Mouse (Mus musculus) heart, embryonic 10.5 days (tissue): ENCODE measurements at regions not wholly inside any gene's neighbourhood (a gene's known extent, or its start where the extent isn't known, plus 50 kb on each side); places are given as distances from the start of the nearest gene placed in this dataset.
A peak's percentile ranks its signal among the peaks of the same experiment; 100 is the strongest.

Experiments
- DNase-seq: peaks from one replicate; pipeline ENCODE4 v3.0.0-alpha.2; 2017; ENCODE audit warnings: low spot score
- H3K27ac ChIP-seq: fragments of 300-500 bp; sonication (generic); 2 replicates; pipeline ENCODE4 v1.5.1; 2016; ENCODE audit warnings: mild to moderate bottlenecking
- H3K27me3 ChIP-seq: fragments of 300-500 bp; sonication (generic); 2 replicates; pipeline ENCODE4 v1.6.1; 2016; ENCODE audit warnings: mild to moderate bottlenecking; ENCODE audit not compliant: poor library complexity, insufficient read depth, severe bottlenecking
- H3K36me3 ChIP-seq: fragments of 300-500 bp; sonication (generic); 2 replicates; pipeline ENCODE4 v1.6.1; 2016; ENCODE audit warnings: mild to moderate bottlenecking, moderate library complexity
- H3K4me1 ChIP-seq: fragments of 300-500 bp; sonication (generic); 2 replicates; pipeline ENCODE4 v1.6.1; 2016; ENCODE audit warnings: mild to moderate bottlenecking
- H3K4me3 ChIP-seq: fragments of 300-500 bp; sonication (generic); 2 replicates; pipeline ENCODE4 v1.5.1; 2016; ENCODE audit warnings: mild to moderate bottlenecking, moderate library complexity
- H3K9me3 ChIP-seq: fragments of 300-500 bp; sonication (generic); 2 replicates; pipeline ENCODE4 v1.6.1; 2016; ENCODE audit warnings: mild to moderate bottlenecking, moderate library complexity
- WGBS: fragments of 180-500 bp; shearing (Covaris S2); methylation state at CpG from one replicate; pipeline ENCODE4 v1.1.7; 2016; 5-methylcytosine and 5-hydroxymethylcytosine counted together

GRCm38 (mm10) chr9:46636261-46637010 lies 316.6 kb upstream of the 4931429L15Rik start:
- DNase-seq = no peak
- Histone ChIP-seq H3K27me3 (no peaks in the 10 kb centered on the region), H3K4me1 (no peaks in the 10 kb centered on the region), H3K36me3 (no peaks in the 10 kb centered on the region), H3K4me3 (no peak overlapping the region), H3K9me3 (no peaks in the 10 kb centered on the region), H3K27ac (no peak overlapping the region)
- WGBS = 68% methylated on average over 8 of the region's 8 CpGs

- Histone ChIP-seq H3K27me3 (no peaks in the 10 kb centered on the region), H3K4me1 (no peaks in the 10 kb centered on the region), H3K27ac (no peak overlapping the region), H3K36me3 (no peaks in the 10 kb centered on the region), H3K9me3 (no peaks in the 10 kb centered on the region), H3K4me3 (no peak overlapping the region)
- 73% methylated on average over 4 of the region's 4 CpGs for WGBS
- no peak for DNase-seq
These were observed 314.2 kb upstream of the 4931429L15Rik start for GRCm38 (mm10) chr9:46633952-46634351.

GRCm38 (mm10) chr9:46632576-46632975 lies 312.8 kb upstream of the 4931429L15Rik start:
- DNase-seq = no peak
- 80% methylated on average over 10 of the region's 10 CpGs for WGBS
- Histone ChIP-seq H3K27me3 (no peaks in the 10 kb centered on the region), H3K4me3 (no peak overlapping the region), H3K4me1 (no peaks in the 10 kb centered on the region), H3K9me3 (no peaks in the 10 kb centered on the region), H3K27ac (no peak overlapping the region), H3K36me3 (no peaks in the 10 kb centered on the region)

- no peak overlapping the region for H3K4me3 ChIP-seq
- H3K4me1 ChIP-seq = no peaks in the 10 kb centered on the region
- no peaks in the 10 kb centered on the region for H3K27me3 ChIP-seq
- no peaks in the 10 kb centered on the region for H3K36me3 ChIP-seq
- no peak overlapping the region for H3K27ac ChIP-seq
- DNase-seq = no peak
- H3K9me3 ChIP-seq = no peaks in the 10 kb centered on the region
- WGBS = 82% methylated on average over 2 of the region's 2 CpGs
These were observed 302.5 kb upstream of the 4931429L15Rik start for GRCm38 (mm10) chr9:46622255-46622654.

- H3K4me1 ChIP-seq = no peaks in the 10 kb centered on the region
- 89% methylated on average over 6 of the region's 6 CpGs for WGBS
These were observed 302.1 kb upstream of the 4931429L15Rik start for GRCm38 (mm10) chr9:46621851-46622250.

GRCm38 (mm10) chr9:46610101-46611005 lies 290.6 kb upstream of the 4931429L15Rik start:
- H3K9me3 ChIP-seq = no peaks in the 10 kb centered on the region
- no peak overlapping the region for H3K4me3 ChIP-seq
- no peaks in the 10 kb centered on the region for H3K36me3 ChIP-seq
- no peaks in the 10 kb centered on the region for H3K4me1 ChIP-seq
- peaks cover 11% of the 10 kb centered on the region; the same call in 1 of the 2 replicates for H3K27me3 ChIP-seq
- H3K27ac ChIP-seq = no peak overlapping the region
- 50% methylated on average over 11 of the region's 11 CpGs for WGBS
- DNase-seq = no peak

More at GRCm38 (mm10) chr9:46621851-46622250, 302.1 kb upstream of the 4931429L15Rik start:
- Histone ChIP-seq H3K27me3 (no peaks in the 10 kb centered on the region), H3K4me3 (no peak overlapping the region), H3K36me3 (no peaks in the 10 kb centered on the region), H3K27ac (no peak overlapping the region), H3K9me3 (no peaks in the 10 kb centered on the region)
- no peak for DNase-seq

GRCm38 (mm10) chr9:46608695-46609094 lies 288.9 kb upstream of the 4931429L15Rik start:
- H3K27me3 ChIP-seq = peaks cover under 1% of the 10 kb centered on the region; the same call in 1 of the 2 replicates
- WGBS = 80% methylated on average over 8 of the region's 8 CpGs
- DNase-seq = no peak
- no peaks in the 10 kb centered on the region for H3K9me3 ChIP-seq
- H3K36me3 ChIP-seq = no peaks in the 10 kb centered on the region
- no peak overlapping the region for H3K4me3 ChIP-seq
- no peaks in the 10 kb centered on the region for H3K4me1 ChIP-seq
- H3K27ac ChIP-seq = no peak overlapping the region

GRCm38 (mm10) chr9:46600803-46601202 lies 281.0 kb upstream of the 4931429L15Rik start:
- no peak overlapping the region for H3K4me3 ChIP-seq
- 60% methylated on average over 9 of the region's 9 CpGs for whole genome bisulfite sequencing
- H3K27ac ChIP-seq = no peak overlapping the region
- H3K36me3 ChIP-seq = no peaks in the 10 kb centered on the region
- H3K27me3 ChIP-seq = peaks cover 14% of the 10 kb centered on the region
- DNase-seq = peak; percentile 61
- peaks cover 12% of the 10 kb centered on the region for H3K4me1 ChIP-seq
- H3K9me3 ChIP-seq = no peaks in the 10 kb centered on the region

- H3K27me3 ChIP-seq = peaks cover 14% of the 10 kb centered on the region
- H3K9me3 ChIP-seq = no peaks in the 10 kb centered on the region
- no peaks in the 10 kb centered on the region for H3K36me3 ChIP-seq
- H3K4me3 ChIP-seq = no peak overlapping the region; the same call in 1 of the 2 replicates
- H3K27ac ChIP-seq = peak overlapping the region; percentile 23; the same call in 1 of the 2 replicates
- peaks cover 12% of the 10 kb centered on the region for H3K4me1 ChIP-seq
- peak; percentile 74 for DNase-seq
- WGBS = 25% methylated on average over 8 of the region's 8 CpGs
These were observed 280.3 kb upstream of the 4931429L15Rik start for GRCm38 (mm10) chr9:46599931-46600708.

- Histone ChIP-seq H3K4me1 (peaks cover 12% of the 10 kb centered on the region), H3K27ac (no peak overlapping the region), H3K27me3 (peaks cover 14% of the 10 kb centered on the region), H3K9me3 (no peaks in the 10 kb centered on the region), H3K4me3 (no peak overlapping the region), H3K36me3 (no peaks in the 10 kb centered on the region)
- peak; percentile 62 for DNase-seq
- 85% methylated on average over 6 of the region's 6 CpGs for WGBS
These were observed 278.7 kb upstream of the 4931429L15Rik start for GRCm38 (mm10) chr9:46598518-46598917.

GRCm38 (mm10) chr9:46593444-46593843 lies 273.7 kb upstream of the 4931429L15Rik start:
- Histone ChIP-seq H3K27ac (no peak overlapping the region), H3K27me3 (0 out of 2 replicates have a peak, but pooled peaks cover 3% of the 10 kb centered on the region), H3K4me3 (no peak overlapping the region), H3K9me3 (no peaks in the 10 kb centered on the region), H3K36me3 (no peaks in the 10 kb centered on the region), H3K4me1 (no peaks in the 10 kb centered on the region)
- peak; percentile 45 for DNase-seq
- WGBS = 71% methylated on average over 6 of the region's 6 CpGs

- Histone ChIP-seq H3K27me3 (0 out of 2 replicates have a peak, but pooled peaks cover 3% of the 10 kb centered on the region), H3K4me1 (no peaks in the 10 kb centered on the region), H3K4me3 (no peak overlapping the region), H3K9me3 (no peaks in the 10 kb centered on the region), H3K27ac (no peak overlapping the region), H3K36me3 (no peaks in the 10 kb centered on the region)
- 78% methylated on average over 7 of the region's 7 CpGs for WGBS
- no peak for DNase-seq
These were observed 273.1 kb upstream of the 4931429L15Rik start for GRCm38 (mm10) chr9:46592908-46593307.
